Mouse (Mus musculus) intestine, postnatal 0 days (tissue): ENCODE measurements around the gene Mllt11. TPM values are rescaled to one million over a fixed set of nuclear protein-coding genes. Genes with fewer than 3 reads are reported as not detected.

ENCODE experiments used
- ATAC-seq: fragments of 200-750 bp; cut with Nextera tagmentation; 2 replicates; pipeline ENCODE4 v1.8.0; 2017; ENCODE audit warnings: mild to moderate bottlenecking, moderate TSS enrichment, moderate library complexity
- H3K27ac ChIP-seq: fragments of 300-500 bp; sonication (generic); 2 replicates; pipeline ENCODE4 v1.5.1; 2014; ENCODE audit warnings: mild to moderate bottlenecking, low read depth, low read length, moderate library complexity
- H3K27me3 ChIP-seq: fragments of 300-500 bp; sonication (generic); replicated peaks from 2 replicates; pipeline ENCODE4 v1.6.1; 2014; ENCODE audit warnings: low read length, mixed read lengths; ENCODE audit not compliant: control insufficient read depth, insufficient read depth
- H3K36me3 ChIP-seq: fragments of 300-500 bp; sonication (generic); 2 replicates; pipeline ENCODE4 v1.6.1; 2014; ENCODE audit warnings: mild to moderate bottlenecking, moderate library complexity; ENCODE audit not compliant: control insufficient read depth, insufficient read depth
- H3K4me1 ChIP-seq: fragments of 300-500 bp; sonication (generic); replicated peaks from 2 replicates; pipeline ENCODE4 v1.6.1; 2014; ENCODE audit warnings: antibody characterized with exemption, low read length, mixed read lengths; ENCODE audit not compliant: control insufficient read depth, insufficient read depth
- H3K4me2 ChIP-seq: fragments of 300-500 bp; sonication (generic); replicated peaks from 2 replicates; pipeline ENCODE4 v1.6.1; 2014; ENCODE audit warnings: low read depth, mild to moderate bottlenecking, moderate library complexity
- H3K4me3 ChIP-seq: fragments of 300-500 bp; sonication (generic); 2 replicates; pipeline ENCODE4 v1.5.1; 2014; ENCODE audit warnings: low read depth, low read length
- H3K9ac ChIP-seq: fragments of 300-500 bp; sonication (generic); 2 replicates; pipeline ENCODE4 v1.6.1; 2014; ENCODE audit warnings: mild to moderate bottlenecking, low read depth, low read length
- H3K9me3 ChIP-seq: fragments of 300-500 bp; sonication (generic); 2 replicates; pipeline ENCODE4 v1.6.1; 2016; ENCODE audit warnings: mixed run types; ENCODE audit not compliant: control insufficient read depth
- CTCF ChIP-seq: sonication (generic); IDR thresholded peaks from 2 replicates; pipeline ENCODE4 v1.5.1; 2016; ENCODE audit warnings: low read depth, mild to moderate bottlenecking, control low read depth, antibody characterized with exemption, moderate library complexity
- WGBS: fragments of 180-500 bp; shearing (Covaris S2); extraction: QIAGEN DNeasy Blood & Tissue Kit; methylation state at CpG from one replicate; pipeline ENCODE4 v1.1.7; 2014; 5-methylcytosine and 5-hydroxymethylcytosine counted together
- polyA plus RNA-seq: library from polyadenylated mRNA; unstranded; fragments of >200 nt; fragmentation: Nextera tagmentation; extraction: Ambion mirVana; gene quantifications from 2 replicates; pipeline ENCODE4 v1.2.1, GENCODE M21; 2015

Gene Mllt11
- polyA plus RNA-seq, 1 experiment from 2014 or later, result 10.1 TPM

DNA sequence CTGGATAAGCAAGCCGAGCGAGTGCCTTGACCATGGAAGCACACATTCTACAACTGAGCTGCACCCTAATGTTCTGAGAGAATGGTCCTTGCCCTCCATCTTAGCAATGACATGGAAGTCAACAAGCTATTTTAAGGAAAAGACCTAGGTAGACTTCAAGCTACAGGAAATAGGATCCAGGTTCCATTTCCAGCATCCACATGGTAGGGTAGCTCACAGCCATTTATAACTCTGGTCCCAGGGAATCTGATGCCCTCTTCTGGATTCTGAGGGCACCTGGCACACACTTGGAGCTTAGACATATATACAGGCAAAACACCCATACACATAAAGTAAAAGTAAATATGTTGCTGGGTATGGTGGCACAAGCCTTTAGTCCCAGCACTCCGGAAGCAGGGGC is 34.1 kb upstream of the Mllt11 start:
- Histone ChIP-seq H3K36me3 (peaks cover 26% of the 10 kb centered on the region), H3K27me3 (no peaks in the 10 kb centered on the region), H3K9me3 (no peaks in the 10 kb centered on the region), H3K27ac (no peak overlapping the region), H3K4me2 (no peak overlapping the region), H3K4me3 (no peak overlapping the region), H3K9ac (no peak overlapping the region), H3K4me1 (no peaks in the 10 kb centered on the region)
- ATAC-seq, result no peak
- 92% methylated on average over 3 of the region's 3 CpGs for WGBS
- TF ChIP-seq CTCF, result no peak

DNA sequence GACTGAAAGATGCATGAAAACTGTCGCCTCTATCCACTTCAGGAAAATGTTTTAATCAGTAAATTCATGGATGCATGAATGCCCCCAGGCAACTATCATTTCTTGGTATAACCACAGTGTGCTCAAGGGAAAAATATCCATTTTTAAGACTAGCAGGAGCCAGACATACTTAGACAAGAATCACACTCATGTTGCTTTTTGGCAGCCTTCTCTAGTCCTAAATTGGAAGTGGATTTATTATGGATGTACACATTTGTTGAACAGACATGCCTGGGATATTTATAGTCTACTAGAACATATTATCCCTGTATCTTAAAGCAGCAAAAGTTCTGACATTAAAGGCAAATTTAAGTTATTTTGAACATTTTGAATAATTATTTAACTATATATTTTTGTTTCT is 32.8 kb upstream of the Mllt11 start:
- H3K27ac ChIP-seq, result no peak overlapping the region
- ATAC-seq, result no peak
- no peak overlapping the region for H3K4me2 ChIP-seq
- H3K27me3 ChIP-seq, result no peaks in the 10 kb centered on the region
- no peaks in the 10 kb centered on the region for H3K9me3 ChIP-seq
- no peak overlapping the region for H3K9ac ChIP-seq
- WGBS, result 84% methylated on average over 1 of the region's 1 CpGs
- H3K4me1 ChIP-seq, result no peaks in the 10 kb centered on the region
- H3K36me3 ChIP-seq, result peaks cover 29% of the 10 kb centered on the region
- H3K4me3 ChIP-seq, result no peak overlapping the region
- TF ChIP-seq CTCF, result no peak

DNA sequence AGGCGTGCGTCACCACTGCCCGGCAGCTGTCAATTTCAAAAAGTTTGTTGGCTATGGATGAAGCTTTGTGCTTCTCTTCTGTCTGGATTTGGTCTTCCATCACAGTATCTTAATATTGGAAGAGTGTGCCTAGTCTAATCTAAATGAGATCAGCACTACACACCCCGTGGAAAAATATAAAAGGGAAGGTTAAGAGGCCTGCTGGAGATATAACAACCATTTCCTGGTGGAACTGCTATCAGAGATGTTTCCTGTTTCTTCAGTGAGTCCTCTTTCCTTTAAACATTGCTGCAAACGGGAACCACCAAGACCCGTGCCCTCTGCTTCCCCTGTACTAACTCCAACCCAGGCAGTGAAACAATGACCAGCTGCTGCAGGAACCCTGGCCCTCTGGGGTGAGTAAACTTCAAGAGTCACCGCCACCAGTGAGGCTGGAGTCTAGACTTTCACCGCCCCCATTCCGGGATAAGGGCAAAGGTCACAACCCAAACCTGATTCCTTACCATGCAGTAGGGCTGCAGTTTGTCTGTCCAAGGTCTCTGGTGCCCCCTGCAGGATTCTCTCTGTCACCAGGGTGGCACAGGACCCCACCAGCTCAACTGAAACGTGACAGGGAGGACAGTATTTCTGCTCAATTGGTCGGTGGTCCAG is 31.2 kb upstream of the Mllt11 start:
- WGBS, result 38% methylated on average over 11 of the region's 11 CpGs

DNA sequence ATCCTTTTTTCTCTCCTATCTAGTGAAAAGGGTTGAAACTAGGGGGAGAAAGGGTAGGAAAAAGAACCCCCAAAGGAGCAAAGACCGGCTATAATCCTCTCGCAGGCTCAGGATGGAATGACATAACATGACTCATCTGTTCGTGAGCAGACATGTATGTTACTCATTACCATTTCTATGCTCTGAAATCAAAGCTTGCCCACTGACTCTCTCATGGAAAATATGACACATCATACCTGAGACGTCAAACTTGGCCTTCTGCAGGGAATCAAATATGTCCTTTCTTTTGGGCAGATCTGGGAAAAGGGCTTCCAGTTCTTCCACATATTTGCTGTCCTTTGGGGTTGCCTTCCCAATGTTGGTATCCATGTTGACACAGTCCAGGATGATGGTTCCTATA is 30.0 kb upstream of the Mllt11 start:
- no peak for TF ChIP-seq CTCF
- 91% methylated on average over 4 of the region's 4 CpGs for WGBS
- no peak overlapping the region for H3K9ac ChIP-seq
- H3K4me2 ChIP-seq, result no peak overlapping the region
- H3K27ac ChIP-seq, result no peak overlapping the region
- peaks cover 43% of the 10 kb centered on the region for H3K36me3 ChIP-seq
- H3K9me3 ChIP-seq, result no peaks in the 10 kb centered on the region
- H3K4me3 ChIP-seq, result no peak overlapping the region
- H3K27me3 ChIP-seq, result no peaks in the 10 kb centered on the region
- no peak for ATAC-seq
- H3K4me1 ChIP-seq, result no peaks in the 10 kb centered on the region

More for the DNA sequence above, 31.2 kb upstream of the Mllt11 start:
- Histone ChIP-seq H3K4me1 (no peaks in the 10 kb centered on the region), H3K36me3 (peaks cover 37% of the 10 kb centered on the region), H3K27me3 (no peaks in the 10 kb centered on the region), H3K4me3 (no peak overlapping the region), H3K4me2 (peak overlapping the region; percentile 51), H3K27ac (peak overlapping the region; percentile 30), H3K9me3 (no peaks in the 10 kb centered on the region), H3K9ac (no peak overlapping the region)
- peak; percentile 84 for ATAC-seq
- peak; percentile 91 for TF ChIP-seq CTCF

DNA sequence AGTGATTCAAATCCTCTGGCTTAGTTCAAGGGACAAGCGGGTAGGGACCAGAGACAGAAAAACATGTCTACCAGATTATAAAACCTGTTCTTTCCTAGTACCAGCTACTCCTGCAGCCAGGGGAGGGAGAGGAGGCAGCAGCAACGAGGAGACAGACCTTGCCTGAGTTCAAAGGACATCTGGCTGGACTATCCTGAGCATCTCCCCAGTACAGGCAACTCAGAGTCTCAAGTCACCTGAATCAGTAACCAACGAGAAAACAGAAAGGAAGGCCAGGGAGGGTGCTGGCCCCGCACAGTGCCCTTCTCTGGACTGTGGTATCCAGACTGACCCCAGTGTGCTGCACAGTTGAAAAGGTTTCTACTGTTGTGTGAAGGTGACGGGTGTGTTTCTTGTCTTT is 25.0 kb upstream of the Mllt11 start:
- no peak for TF ChIP-seq CTCF
- Histone ChIP-seq H3K4me2 (no peak overlapping the region), H3K27ac (no peak overlapping the region), H3K4me1 (no peaks in the 10 kb centered on the region), H3K27me3 (no peaks in the 10 kb centered on the region), H3K4me3 (no peak overlapping the region), H3K36me3 (peaks cover 63% of the 10 kb centered on the region), H3K9ac (no peak overlapping the region), H3K9me3 (no peaks in the 10 kb centered on the region)
- ATAC-seq, result no peak
- WGBS, result 80% methylated on average over 5 of the region's 5 CpGs

DNA sequence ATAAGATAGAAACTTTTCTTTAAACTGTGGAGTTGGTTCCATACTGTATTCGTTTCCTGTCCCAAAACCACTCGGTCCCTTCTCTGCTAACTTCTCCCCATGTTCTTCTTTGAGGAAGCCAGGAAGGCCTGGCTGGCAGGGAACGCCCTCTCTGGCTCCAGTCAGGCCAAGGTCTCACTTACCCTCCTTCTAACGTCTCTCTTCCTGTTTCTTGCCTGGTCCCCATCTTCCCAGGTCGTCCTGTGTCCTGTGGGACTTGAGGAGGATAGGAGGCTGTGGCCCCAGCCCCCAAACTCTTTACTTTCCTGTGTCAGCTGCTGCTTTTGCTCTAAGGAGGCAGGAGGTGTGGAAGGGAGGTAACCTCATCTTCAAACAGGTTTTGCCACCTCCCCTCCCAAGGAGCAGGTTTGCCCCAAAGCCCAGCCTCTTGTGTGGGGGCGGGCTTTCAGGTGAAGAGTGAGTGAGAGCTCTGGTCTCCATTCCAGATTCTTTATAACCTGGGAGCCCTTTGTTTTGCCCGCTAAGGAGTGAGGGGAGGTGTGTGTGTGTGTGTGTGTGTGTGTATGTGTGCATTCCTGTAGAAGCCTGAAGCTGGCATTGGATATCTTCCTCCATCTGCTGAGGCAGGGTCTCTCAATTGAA is 18.9 kb upstream of the Mllt11 start, which contains the start of gene Bnipl:
Gene Bnipl (minus strand): TSS at position 411 of the 642 bp plus-strand sequence.
- no peak for TF ChIP-seq CTCF
- Histone ChIP-seq H3K36me3 (peaks cover 22% of the 10 kb centered on the region), H3K27me3 (no peaks in the 10 kb centered on the region), H3K4me3 (no peak within 1 kb of the TSS), H3K4me2 (no peak within 1 kb of the TSS), H3K4me1 (no peaks in the 10 kb centered on the region), H3K27ac (no peak within 1 kb of the TSS), H3K9me3 (no peaks in the 10 kb centered on the region), H3K9ac (no peak within 1 kb of the TSS)
- no peak for ATAC-seq
- 39% methylated on average over 7 of the region's 7 CpGs for WGBS
